Mouse (Mus musculus): Measurements from ENCODE around the gene Ptch2.

DNA sequence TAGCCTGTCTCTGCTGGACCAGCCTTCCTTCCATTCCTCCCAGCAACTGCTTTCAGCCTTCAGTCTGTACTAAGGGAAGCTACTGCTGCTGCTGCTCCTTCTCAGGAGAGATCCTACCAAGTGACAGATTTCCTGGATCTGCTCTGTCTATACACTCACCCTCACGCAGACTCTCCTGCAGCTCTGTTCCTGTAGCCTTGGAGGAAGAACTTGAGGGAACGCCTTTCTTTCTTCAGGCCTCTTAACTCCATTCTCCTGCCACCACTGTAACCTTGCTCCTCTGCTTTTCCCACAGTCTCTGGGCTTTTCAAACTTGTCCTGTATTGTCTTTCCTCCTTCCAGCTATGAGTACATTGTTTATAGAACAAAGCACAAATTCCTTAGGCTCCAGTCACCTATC, 39.4 kb upstream of the Ptch2 start:
- no peak for TF ChIP-seq USF1 (IDR thresholded peaks at IDR 0.05; ENCODE audit: low read depth)
- no peak for TF ChIP-seq CTCF (IDR thresholded peaks at IDR 0.05; ENCODE audit: control insufficient read depth, insufficient read depth, insufficient read length)
- no peak for TF ChIP-seq FOSL1 (IDR thresholded peaks at IDR 0.05; ENCODE audit: insufficient read depth, low read length, poor library complexity, severe bottlenecking)
- TF ChIP-seq MAX (IDR thresholded peaks at IDR 0.05), result no peak
